Mouse (Mus musculus) midbrain, embryonic 16.5 days (tissue): Measurements from ENCODE around the gene Fam89b. TPM values are rescaled to one million over a fixed set of nuclear protein-coding genes. Genes with fewer than 3 reads are reported as not detected.

Experiments used
- ATAC-seq: fragments of 200-750 bp; cut with Nextera tagmentation; 2 replicates; pipeline ENCODE4 v1.8.0; 2017; ENCODE audit warnings: moderate TSS enrichment
- H3K27ac ChIP-seq: fragments of 300-500 bp; sonication (generic); 2 replicates; pipeline ENCODE4 v1.5.1; 2014; ENCODE audit warnings: mild to moderate bottlenecking, low read length, mixed read lengths
- H3K27me3 ChIP-seq: fragments of 300-500 bp; sonication (generic); 2 replicates; pipeline ENCODE4 v1.6.1; 2014; ENCODE audit warnings: low read depth, low read length, mixed read lengths; ENCODE audit not compliant: control insufficient read depth, insufficient read depth
- H3K36me3 ChIP-seq: fragments of 300-500 bp; sonication (generic); 2 replicates; pipeline ENCODE4 v1.6.1; 2014; ENCODE audit warnings: mild to moderate bottlenecking, low read length, moderate library complexity, mixed read lengths; ENCODE audit not compliant: control insufficient read depth, insufficient read depth
- H3K4me1 ChIP-seq: fragments of 300-500 bp; sonication (generic); 2 replicates; pipeline ENCODE4 v1.6.1; 2014; ENCODE audit warnings: mild to moderate bottlenecking, low read length, mixed read lengths; ENCODE audit not compliant: control insufficient read depth, insufficient read depth
- H3K4me2 ChIP-seq: fragments of 300-500 bp; sonication (generic); 2 replicates; pipeline ENCODE4 v1.6.1; 2014; ENCODE audit warnings: mild to moderate bottlenecking, low read length, mixed read lengths
- H3K4me3 ChIP-seq: fragments of 300-500 bp; sonication (generic); 2 replicates; pipeline ENCODE4 v1.5.1; 2014; ENCODE audit warnings: low read depth, mild to moderate bottlenecking, low read length, moderate library complexity, mixed read lengths
- H3K9ac ChIP-seq: fragments of 300-500 bp; sonication (generic); 2 replicates; pipeline ENCODE4 v1.6.1; 2014; ENCODE audit warnings: low read depth, low read length, mixed read lengths
- H3K9me3 ChIP-seq: fragments of 300-500 bp; sonication (generic); replicated peaks from 2 replicates; pipeline ENCODE4 v1.6.1; 2014; ENCODE audit warnings: mild to moderate bottlenecking, low read length, mixed read lengths; ENCODE audit not compliant: control insufficient read depth, poor library complexity, severe bottlenecking
- WGBS: fragments of 180-500 bp; shearing (Covaris S2); extraction: QIAGEN DNeasy Blood & Tissue Kit; methylation state at CpG from one replicate; pipeline ENCODE4 v1.1.7; 2014; 5-methylcytosine and 5-hydroxymethylcytosine counted together
- polyA plus RNA-seq: library from polyadenylated mRNA; unstranded; fragments of >200 nt; fragmentation: Nextera tagmentation; extraction: Ambion mirVana; gene quantifications from 2 replicates; pipeline ENCODE4 v1.2.1, GENCODE M21; 2015

The Fam89b gene
- polyA plus RNA-seq, result 116 and 131 TPM in 2 replicates

- WGBS, result under 1% methylated on average over 37 of the region's 37 CpGs
- H3K27me3 ChIP-seq, result no peaks in the 10 kb centered on the region
- H3K27ac ChIP-seq, result peak within 1 kb of the TSS; percentile 97
- peaks cover 55% of the 10 kb centered on the region for H3K4me1 ChIP-seq
- no peaks in the 10 kb centered on the region for H3K36me3 ChIP-seq
- peak within 1 kb of the TSS; percentile 100 for H3K4me2 ChIP-seq
- ATAC-seq, result peak; percentile 81
- H3K9me3 ChIP-seq, result no peaks in the 10 kb centered on the region
- peak within 1 kb of the TSS; percentile 98 for H3K9ac ChIP-seq
- peak within 1 kb of the TSS; percentile 92 for H3K4me3 ChIP-seq
Observed at GRCm38 (mm10) chr19:5729444-5729815, at the start of gene Fam89b. Fam89b (minus strand) TSS chr19:5729653.

- no peaks in the 10 kb centered on the region for H3K36me3 ChIP-seq
- H3K27ac ChIP-seq, result no peak overlapping the region
- H3K27me3 ChIP-seq, result no peaks in the 10 kb centered on the region
- H3K4me2 ChIP-seq, result no peak overlapping the region
- H3K4me1 ChIP-seq, result no peaks in the 10 kb centered on the region
- no peak overlapping the region for H3K9ac ChIP-seq
- no peak for ATAC-seq
- 39% methylated on average over 8 of the region's 8 CpGs for WGBS
- H3K4me3 ChIP-seq, result no peak overlapping the region
- no peaks in the 10 kb centered on the region for H3K9me3 ChIP-seq
Observed at GRCm38 (mm10) chr19:5778312-5778711, 48.9 kb upstream of the Fam89b start.

GRCm38 (mm10) chr19:5777387-5778032 lies 48.1 kb upstream of the Fam89b start:
- Histone ChIP-seq H3K4me1 (no peaks in the 10 kb centered on the region), H3K4me3 (no peak overlapping the region)

GRCm38 (mm10) chr19:5770925-5771860 lies 41.7 kb upstream of the Fam89b start, which contains the start of gene Scyl1:
Scyl1 (minus strand) TSS chr19:5771419.
- Histone ChIP-seq H3K4me3 (peak within 1 kb of the TSS; percentile 53), H3K27ac (peak within 1 kb of the TSS; percentile 74), H3K27me3 (no peaks in the 10 kb centered on the region), H3K9ac (peak within 1 kb of the TSS; percentile 72), H3K4me2 (peak within 1 kb of the TSS; percentile 56), H3K4me1 (peaks cover 18% of the 10 kb centered on the region), H3K36me3 (peaks cover 4% of the 10 kb centered on the region), H3K9me3 (0 out of 2 replicates have a peak, but pooled peaks cover 2% of the 10 kb centered on the region)
- under 1% methylated on average over 63 of the region's 64 CpGs for WGBS
- peak; percentile 96 for ATAC-seq

More at GRCm38 (mm10) chr19:5777387-5778032, 48.1 kb upstream of the Fam89b start:
- no peaks in the 10 kb centered on the region for H3K9me3 ChIP-seq
- H3K27ac ChIP-seq, result no peak overlapping the region
- H3K4me2 ChIP-seq, result no peak overlapping the region
- ATAC-seq, result no peak
- H3K9ac ChIP-seq, result no peak overlapping the region
- no peaks in the 10 kb centered on the region for H3K27me3 ChIP-seq
- no peaks in the 10 kb centered on the region for H3K36me3 ChIP-seq
- WGBS, result 83% methylated on average over 9 of the region's 9 CpGs

GRCm38 (mm10) chr19:5770311-5770710 lies 40.9 kb upstream of the Fam89b start:
- Histone ChIP-seq H3K9me3 (0 out of 2 replicates have a peak, but pooled peaks cover 2% of the 10 kb centered on the region), H3K4me3 (peak overlapping the region; percentile 53), H3K36me3 (peaks cover 8% of the 10 kb centered on the region), H3K9ac (peak overlapping the region; percentile 72), H3K4me1 (peaks cover 18% of the 10 kb centered on the region), H3K27me3 (no peaks in the 10 kb centered on the region), H3K27ac (peak overlapping the region; percentile 74; the same call in 1 of the 2 replicates), H3K4me2 (peak overlapping the region; percentile 56)
- ATAC-seq, result no peak
- 47% methylated on average over 9 of the region's 9 CpGs for WGBS

GRCm38 (mm10) chr19:5767271-5767670 lies 37.8 kb upstream of the Fam89b start:
- H3K4me1 ChIP-seq, result peaks cover 18% of the 10 kb centered on the region
- ATAC-seq, result no peak
- H3K36me3 ChIP-seq, result peaks cover 17% of the 10 kb centered on the region
- 0 out of 2 replicates have a peak, but pooled peaks cover 2% of the 10 kb centered on the region for H3K9me3 ChIP-seq
- H3K4me3 ChIP-seq, result no peak overlapping the region
- WGBS, result 93% methylated on average over 4 of the region's 4 CpGs
- H3K9ac ChIP-seq, result no peak overlapping the region
- no peak overlapping the region for H3K4me2 ChIP-seq
- no peaks in the 10 kb centered on the region for H3K27me3 ChIP-seq
- H3K27ac ChIP-seq, result no peak overlapping the region

- peaks cover 40% of the 10 kb centered on the region for H3K36me3 ChIP-seq
- no peak overlapping the region for H3K4me2 ChIP-seq
- H3K9ac ChIP-seq, result no peak overlapping the region
- 98% methylated on average over 6 of the region's 6 CpGs for WGBS
- no peak overlapping the region for H3K27ac ChIP-seq
- H3K27me3 ChIP-seq, result no peaks in the 10 kb centered on the region; the same call in 1 of the 2 replicates
- no peaks in the 10 kb centered on the region for H3K9me3 ChIP-seq
- no peak for ATAC-seq
- H3K4me1 ChIP-seq, result no peaks in the 10 kb centered on the region
- H3K4me3 ChIP-seq, result no peak overlapping the region
Observed at GRCm38 (mm10) chr19:5763163-5763562, 33.7 kb upstream of the Fam89b start.

- no peak for ATAC-seq
- no peak overlapping the region for H3K4me2 ChIP-seq
- H3K9me3 ChIP-seq, result no peaks in the 10 kb centered on the region
- WGBS, result 85% methylated on average over 14 of the region's 14 CpGs
- H3K4me3 ChIP-seq, result no peak overlapping the region
- no peak overlapping the region for H3K9ac ChIP-seq
- peaks cover 6% of the 10 kb centered on the region; the same call in 1 of the 2 replicates for H3K4me1 ChIP-seq
- H3K36me3 ChIP-seq, result peaks cover 24% of the 10 kb centered on the region
- peaks cover 17% of the 10 kb centered on the region for H3K27me3 ChIP-seq
- H3K27ac ChIP-seq, result no peak overlapping the region
Observed at GRCm38 (mm10) chr19:5758878-5759403, 29.5 kb upstream of the Fam89b start.
